Mouse (Mus musculus): ENCODE measurements around the gene Gm42372.

DNA sequence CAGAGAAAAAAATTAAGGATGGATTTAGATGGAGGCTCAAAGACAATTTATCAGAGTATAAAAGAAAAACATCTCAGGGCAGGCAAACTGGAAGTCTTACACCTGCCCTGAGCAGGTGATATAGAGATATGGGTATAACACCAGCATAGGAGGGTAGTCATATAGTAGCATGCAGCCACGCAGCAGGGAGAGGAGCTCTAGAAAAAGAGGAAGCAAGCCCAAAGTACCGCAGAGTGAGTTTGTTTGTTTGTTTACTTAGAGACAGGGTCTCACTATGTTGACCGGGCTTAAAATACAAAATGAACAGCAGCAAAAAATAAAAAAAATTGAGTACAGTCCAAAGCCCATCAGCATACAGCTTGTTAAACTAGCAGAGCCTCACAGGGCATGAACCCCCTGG lies 11.7 kb upstream of the Gm42372 start:
- TF ChIP-seq CTCF (IDR thresholded peaks at IDR 0.05; ENCODE audit: borderline replicate concordance, insufficient read depth, low read length) (no peak), POLR2A (IDR thresholded peaks at IDR 0.05; ENCODE audit: low read depth, low read length) (no peak)

Data from embryonic fibroblast, embryonic 13.5 days (primary cell).